Mouse (Mus musculus) C2C12 (cell line): ENCODE measurements around the gene Hrh3. TPM values are rescaled to one million over a fixed set of nuclear protein-coding genes. Genes with fewer than 3 reads are reported as not detected.
A peak's percentile ranks its signal among the peaks of the same experiment; 100 is the strongest.

Experiments
- H3K27me3 ChIP-seq: one replicate; pipeline ENCODE4 v1.6.1; 2011; ENCODE audit not compliant: control insufficient read depth, insufficient read depth, insufficient read length
- H3K36me3 ChIP-seq: one replicate; pipeline ENCODE4 v1.6.1; 2011; ENCODE audit not compliant: control insufficient read depth, insufficient read depth
- H3K4me3 ChIP-seq: one replicate; pipeline ENCODE4 v1.5.1; 2011; ENCODE audit warnings: mild to moderate bottlenecking, control low read depth; ENCODE audit not compliant: poor library complexity, insufficient read depth, severe bottlenecking
- H3K79me2 ChIP-seq: one replicate; pipeline ENCODE4 v1.6.1; 2011; ENCODE audit not compliant: control insufficient read depth, insufficient read depth
- H3K79me3 ChIP-seq: one replicate; pipeline ENCODE4 v1.6.1; 2011; ENCODE audit warnings: low read depth, control low read depth
- H3ac ChIP-seq: one replicate; pipeline ENCODE3; 2011; ENCODE audit warnings: low read depth; ENCODE audit not compliant: control insufficient read depth, insufficient read length
- CEBPB ChIP-seq: IDR thresholded peaks from one replicate; pipeline ENCODE4 v1.6.1; 2011; ENCODE audit warnings: low read depth, mild to moderate bottlenecking, control low read depth, moderate library complexity
- CTCF ChIP-seq: IDR thresholded peaks from one replicate; pipeline ENCODE4 v1.5.1; 2011; ENCODE audit not compliant: control insufficient read depth, insufficient read depth, insufficient read length
- FOSL1 ChIP-seq: IDR thresholded peaks from one replicate; pipeline ENCODE4 v1.8.0; 2011; ENCODE audit warnings: mild to moderate bottlenecking, low read length; ENCODE audit not compliant: poor library complexity, insufficient read depth, severe bottlenecking
- MAX ChIP-seq: IDR thresholded peaks from one replicate; pipeline ENCODE4 v1.6.1; 2011; ENCODE audit warnings: mild to moderate bottlenecking, control low read depth
- MYOD1 ChIP-seq: IDR thresholded peaks from one replicate; pipeline ENCODE4 v1.6.1; 2011; ENCODE audit warnings: low read depth; ENCODE audit not compliant: control insufficient read depth, insufficient read length
- MYOG ChIP-seq: IDR thresholded peaks from one replicate; pipeline ENCODE4 v1.6.1; 2011; ENCODE audit not compliant: control insufficient read depth, insufficient read length; ENCODE audit errors: extremely low read depth
- USF1 ChIP-seq: IDR thresholded peaks from one replicate; pipeline ENCODE4 v1.6.1; 2011; ENCODE audit warnings: low read depth, mild to moderate bottlenecking, control low read depth, moderate library complexity
- polyA plus RNA-seq: library from polyadenylated mRNA; unstranded; fragments of >200 nt; fragmentation: generic; extraction: Trizol; gene quantifications from one replicate; pipeline ENCODE4 v1.2.1, GENCODE M21; 2012; ENCODE audit warnings: missing spikeins

Gene Hrh3
- polyA plus RNA-seq, 1 experiment = not detected

DNA sequence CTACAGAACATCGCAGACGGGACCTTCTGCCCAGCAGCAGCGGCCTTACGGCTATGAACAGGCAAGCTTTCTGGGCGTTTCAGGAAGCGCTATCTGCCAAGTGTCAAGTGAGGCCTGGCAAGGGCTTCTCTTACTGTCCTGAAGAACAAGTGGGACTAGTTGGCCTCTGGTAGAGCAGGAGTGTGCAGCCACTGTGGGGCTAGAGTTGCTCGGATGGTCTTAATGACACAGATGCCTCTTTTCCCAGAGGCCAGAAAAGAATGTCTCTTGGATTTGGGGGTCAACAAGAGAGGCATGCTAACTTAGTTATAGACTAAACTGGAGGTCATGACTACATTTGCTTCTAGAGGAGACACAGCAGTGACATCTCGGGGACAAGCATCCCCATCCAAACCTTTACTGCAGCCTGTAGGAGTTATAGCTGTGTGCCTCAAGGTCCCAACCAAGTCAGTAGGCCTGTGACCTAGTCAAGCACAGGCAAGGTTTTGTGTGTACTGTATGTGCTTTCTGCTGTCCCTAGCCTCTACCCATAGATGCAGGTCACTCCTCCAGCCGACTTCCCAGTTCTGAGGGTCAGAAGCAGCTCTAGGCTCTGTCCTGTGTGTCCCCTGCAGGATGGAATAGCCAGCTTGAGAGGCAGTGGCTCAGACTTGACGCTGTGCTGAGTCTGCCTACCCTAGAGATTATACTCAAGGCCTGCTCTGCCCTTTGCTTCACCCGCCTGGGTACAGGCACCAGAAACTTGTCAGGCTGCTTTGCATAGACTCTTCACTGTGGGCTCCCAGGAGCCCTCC is 40.8 kb downstream of the Hrh3 start:
- no peak overlapping the region for H3K4me3 ChIP-seq
- TF ChIP-seq MYOG (no peak), USF1 (no peak), MAX (no peak), CTCF (no peak), FOSL1 (no peak), MYOD1 (no peak), CEBPB (no peak)
- no peak overlapping the region for H3ac ChIP-seq
- H3K36me3 ChIP-seq = peaks cover 18% of the 10 kb centered on the region
- H3K79me3 ChIP-seq = no peaks in the 10 kb centered on the region
- H3K27me3 ChIP-seq = no peaks in the 10 kb centered on the region
- H3K79me2 ChIP-seq = no peaks in the 10 kb centered on the region

DNA sequence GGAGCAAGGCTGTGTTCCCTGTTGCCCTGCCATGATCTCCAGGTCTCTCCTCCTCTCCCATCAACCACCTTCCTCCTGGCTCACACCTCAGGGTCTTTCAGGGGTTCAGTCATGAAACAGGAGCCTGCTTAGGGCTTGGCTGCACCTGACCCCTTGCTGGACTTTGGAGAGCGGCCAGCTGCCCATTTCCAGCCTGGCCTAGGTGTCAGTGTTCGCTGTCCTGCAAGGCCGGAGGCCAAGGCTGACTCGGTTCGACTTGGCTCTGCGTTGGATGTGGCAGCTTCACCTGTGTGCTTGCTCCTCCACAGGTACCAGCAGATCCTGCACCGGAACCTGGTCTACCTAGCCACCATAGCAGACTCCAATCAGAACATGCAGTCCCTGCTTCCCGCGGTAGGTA is 51.3 kb downstream of the Hrh3 start:
- Histone ChIP-seq H3K79me3 (peaks cover 6% of the 10 kb centered on the region), H3ac (no peak overlapping the region), H3K79me2 (peaks cover 11% of the 10 kb centered on the region), H3K27me3 (no peaks in the 10 kb centered on the region), H3K36me3 (peaks cover 5% of the 10 kb centered on the region), H3K4me3 (no peak overlapping the region)
- TF ChIP-seq CTCF (no peak), MYOG (no peak), MYOD1 (no peak), USF1 (no peak), FOSL1 (no peak), MAX (no peak), CEBPB (no peak)

DNA sequence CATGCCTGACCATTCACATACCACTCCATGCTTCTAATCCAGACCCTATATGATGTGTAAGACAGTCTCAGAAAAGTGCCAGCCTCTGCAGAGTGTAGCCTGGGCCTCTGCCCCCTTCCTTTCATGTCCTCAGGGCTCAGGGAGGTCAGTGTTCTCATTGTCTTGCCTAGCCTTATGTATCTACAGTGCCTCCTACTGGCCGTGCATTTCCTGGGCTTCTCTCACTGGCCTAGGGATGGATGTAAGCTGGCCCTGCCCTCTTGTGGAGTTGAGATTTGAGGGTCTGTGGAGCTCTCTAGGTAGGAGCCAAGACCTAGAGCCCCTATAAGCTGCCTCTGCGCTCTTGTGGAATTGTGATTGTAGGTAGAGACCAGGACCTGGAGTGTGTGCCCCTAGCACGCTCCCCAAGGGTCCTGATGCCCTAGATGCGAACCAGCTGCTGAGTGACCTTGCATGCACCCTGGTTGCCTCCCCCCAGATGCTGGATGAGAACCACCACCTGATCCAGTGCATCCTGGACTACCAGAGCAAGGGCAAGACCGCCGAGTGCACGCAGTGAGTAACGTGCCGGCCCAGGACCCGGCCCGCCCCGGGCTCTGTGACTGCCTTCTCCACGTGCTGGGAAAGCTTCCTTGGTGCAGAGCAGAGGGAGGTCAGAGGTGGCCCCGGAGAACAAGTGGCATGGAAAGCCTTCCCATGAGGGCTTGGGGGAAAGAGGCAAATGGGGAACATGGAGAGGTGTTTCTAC is 52.1 kb downstream of the Hrh3 start:
- TF ChIP-seq CEBPB = no peak
- TF ChIP-seq CTCF = peak; percentile 8
- peaks cover 5% of the 10 kb centered on the region for H3K36me3 ChIP-seq
- no peak overlapping the region for H3K4me3 ChIP-seq
- H3K79me2 ChIP-seq = peaks cover 14% of the 10 kb centered on the region
- H3K27me3 ChIP-seq = no peaks in the 10 kb centered on the region
- H3K79me3 ChIP-seq = peaks cover 6% of the 10 kb centered on the region
- H3ac ChIP-seq = no peak overlapping the region

DNA sequence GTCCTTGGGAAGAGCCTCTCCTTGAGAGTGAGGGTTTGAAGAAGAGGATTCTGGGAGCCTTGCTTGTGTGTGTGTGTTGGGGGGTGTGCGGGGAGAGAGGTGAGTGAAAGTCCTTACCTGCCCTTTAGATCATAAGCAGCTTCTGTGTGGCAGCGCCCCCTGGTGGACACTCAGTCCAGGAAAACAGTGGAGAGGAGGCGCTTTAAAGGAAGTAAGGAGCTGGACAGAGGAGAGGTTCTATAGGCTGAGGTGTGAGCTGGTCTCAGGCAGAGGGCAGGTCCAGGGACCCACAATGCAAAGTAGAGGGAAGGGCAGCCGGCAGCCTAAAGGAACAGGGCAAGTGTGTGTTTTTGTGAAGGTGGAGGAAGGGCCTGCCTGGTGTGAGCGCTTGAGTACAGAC is 53.3 kb downstream of the Hrh3 start:
- H3K36me3 ChIP-seq = peaks cover 3% of the 10 kb centered on the region
- TF ChIP-seq MAX (no peak), CTCF (peak; percentile 65)
- no peak overlapping the region for H3K4me3 ChIP-seq
- H3ac ChIP-seq = no peak overlapping the region
- H3K79me3 ChIP-seq = peaks cover 10% of the 10 kb centered on the region
- no peaks in the 10 kb centered on the region for H3K27me3 ChIP-seq
- peaks cover 22% of the 10 kb centered on the region for H3K79me2 ChIP-seq

Other genes with a start within 250 kb of the Hrh3 start
- 6.9 TPM for gene Taf4, start 127.8 kb downstream of the Hrh3 start, polyA plus RNA-seq
- gene Lsm14b, start 79.5 kb downstream of the Hrh3 start, polyA plus RNA-seq = 35.2 TPM
- 559 TPM for gene Psma7, start 62.1 kb downstream of the Hrh3 start, polyA plus RNA-seq
- gene Ss18l1, start 62.0 kb downstream of the Hrh3 start, polyA plus RNA-seq = 0.96 TPM
- 18.0 TPM for gene Mtg2, start 33.9 kb downstream of the Hrh3 start, polyA plus RNA-seq
- 9.2 TPM for gene Osbpl2, start 14.8 kb upstream of the Hrh3 start, polyA plus RNA-seq
- 204 TPM for gene Adrm1, start 67.0 kb upstream of the Hrh3 start, polyA plus RNA-seq
- gene Lama5, start 121.4 kb upstream of the Hrh3 start, polyA plus RNA-seq = 47.4 TPM
- gene Rps21, start 152.9 kb upstream of the Hrh3 start, polyA plus RNA-seq = 5,244 TPM
- 7.9 TPM for gene Cables2, start 169.0 kb upstream of the Hrh3 start, polyA plus RNA-seq
- gene Rbbp8nl, start 185.4 kb upstream of the Hrh3 start, polyA plus RNA-seq = not detected
- not detected for gene Gata5, start 230.2 kb upstream of the Hrh3 start, polyA plus RNA-seq